Mouse (Mus musculus): ENCODE measurements around the gene Exoc2.

The Exoc2 gene

GRCm38 (mm10) chr13:30973501-30974246 lies at the start of gene Exoc2, which contains the start of gene Gm5447:
Exoc2 (minus strand) TSS chr13:30974093.
Gm5447 (plus strand) TSS chr13:30974204.
- in situ Hi-C loops (cut with MboI; ENCODE audit: low sequenced_read_pairs) = no loop called here

- in situ Hi-C loops (cut with MboI; ENCODE audit: low sequenced_read_pairs) = no loop called here
Measured at GRCm38 (mm10) chr13:31023664-31024063, 49.8 kb upstream of the Exoc2 start.

DNA sequence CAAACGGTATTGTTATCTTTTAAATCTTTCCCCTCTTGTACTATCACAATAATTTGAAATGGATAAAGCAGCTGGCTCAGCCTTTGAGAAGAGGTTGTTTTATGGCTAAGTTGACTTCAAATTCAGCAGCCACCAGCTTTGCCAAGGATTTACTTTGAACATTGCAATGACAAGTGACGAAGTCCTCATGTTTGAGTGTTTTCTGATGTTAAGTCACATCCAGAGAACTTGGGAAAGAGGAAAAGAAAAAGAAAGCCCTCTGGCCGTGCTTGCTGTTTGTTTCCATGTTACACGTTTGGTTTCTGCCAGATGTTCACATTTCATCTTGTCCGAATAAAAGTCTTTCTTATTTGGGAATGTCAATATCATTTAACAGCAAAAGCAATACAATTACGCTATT lies 48.0 kb upstream of the Exoc2 start:
- in situ Hi-C loops (cut with MboI; ENCODE audit: low sequenced_read_pairs) = no loop called here

DNA sequence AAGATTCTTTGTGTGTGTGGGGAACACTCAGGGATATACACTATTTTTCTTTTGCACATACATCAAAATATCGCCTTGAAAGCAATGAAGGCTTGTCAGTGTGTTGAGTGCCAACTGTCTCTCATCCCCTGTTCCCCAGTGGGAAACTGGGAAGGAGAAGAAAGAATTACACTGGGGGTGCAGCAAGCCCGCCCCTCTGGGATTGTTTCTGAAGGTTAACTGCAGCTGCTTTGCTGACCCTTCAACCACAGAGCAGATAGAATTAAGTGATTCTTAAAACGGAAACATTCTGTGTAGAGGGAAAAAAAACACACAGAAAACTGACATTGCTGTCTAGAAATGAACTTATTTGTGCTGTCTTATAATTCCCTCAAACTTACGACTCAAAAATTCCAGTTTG lies 47.6 kb upstream of the Exoc2 start:
- in situ Hi-C loops (cut with MboI; ENCODE audit: low sequenced_read_pairs) = no loop called here

DNA sequence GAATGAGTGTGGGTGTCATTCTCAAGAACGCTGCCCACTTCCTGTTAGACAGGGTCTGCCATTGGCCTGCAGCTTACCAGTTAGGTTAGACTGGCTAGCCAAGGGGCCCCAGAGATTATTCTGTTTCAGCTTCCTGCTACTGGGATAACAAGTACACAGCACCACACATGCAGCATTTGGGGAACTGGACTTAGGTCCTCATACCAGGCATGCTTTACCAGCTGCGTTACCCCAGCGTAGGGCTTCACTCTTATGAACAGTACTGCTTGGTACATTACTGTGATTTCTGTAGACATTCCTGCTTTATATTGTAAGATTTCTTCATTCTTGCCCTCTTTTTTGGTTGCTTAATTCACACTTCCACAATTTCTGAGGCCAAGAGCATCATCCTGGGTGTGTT lies 43.7 kb upstream of the Exoc2 start:
- in situ Hi-C loops (cut with MboI; ENCODE audit: low sequenced_read_pairs) = no loop called here

GRCm38 (mm10) chr13:31004995-31005394 lies 31.1 kb upstream of the Exoc2 start:
- in situ Hi-C loops (cut with MboI; ENCODE audit: low sequenced_read_pairs) = no loop called here

GRCm38 (mm10) chr13:31004458-31004857 lies 30.6 kb upstream of the Exoc2 start:
- in situ Hi-C loops (cut with MboI; ENCODE audit: low sequenced_read_pairs) = no loop called here

- in situ Hi-C loops (cut with MboI; ENCODE audit: low sequenced_read_pairs) = no loop called here
Measured at GRCm38 (mm10) chr13:30999799-31000198, 25.9 kb upstream of the Exoc2 start.

DNA sequence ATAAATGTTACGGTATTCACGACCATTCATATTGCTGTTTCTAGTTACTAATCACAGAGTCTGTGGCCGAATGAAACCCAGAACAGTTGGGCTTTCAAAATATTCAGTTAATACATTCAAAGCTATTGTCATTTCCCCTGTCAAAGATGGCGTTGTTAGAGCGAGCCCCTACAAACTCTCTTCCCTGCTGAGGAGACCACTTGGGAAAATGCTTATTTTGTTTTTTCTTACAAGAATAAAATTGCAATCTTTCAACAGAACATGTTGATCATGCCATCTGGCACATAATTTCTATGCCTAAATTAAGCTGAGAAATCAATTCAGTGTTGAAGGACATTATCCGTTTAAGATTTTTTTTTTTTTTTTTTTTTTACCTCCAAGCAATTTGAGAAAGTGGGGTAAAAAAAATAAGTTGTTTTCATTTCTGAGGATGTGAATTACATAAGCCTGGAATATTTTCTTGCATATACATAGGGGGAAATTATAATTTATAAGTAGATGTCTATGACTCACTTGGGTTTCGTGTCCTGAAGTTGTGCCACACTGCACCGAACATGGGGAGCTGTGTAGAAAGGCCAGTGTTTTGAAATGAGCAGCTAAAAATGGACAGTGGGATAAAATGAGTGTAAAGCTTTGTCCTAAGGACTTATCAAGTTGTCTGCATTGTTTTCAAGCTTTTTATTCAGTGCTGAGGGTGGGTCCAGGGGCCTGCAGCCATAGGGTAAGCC lies 23.8 kb upstream of the Exoc2 start:
- in situ Hi-C loops (cut with MboI; ENCODE audit: low sequenced_read_pairs) = no loop called here

DNA sequence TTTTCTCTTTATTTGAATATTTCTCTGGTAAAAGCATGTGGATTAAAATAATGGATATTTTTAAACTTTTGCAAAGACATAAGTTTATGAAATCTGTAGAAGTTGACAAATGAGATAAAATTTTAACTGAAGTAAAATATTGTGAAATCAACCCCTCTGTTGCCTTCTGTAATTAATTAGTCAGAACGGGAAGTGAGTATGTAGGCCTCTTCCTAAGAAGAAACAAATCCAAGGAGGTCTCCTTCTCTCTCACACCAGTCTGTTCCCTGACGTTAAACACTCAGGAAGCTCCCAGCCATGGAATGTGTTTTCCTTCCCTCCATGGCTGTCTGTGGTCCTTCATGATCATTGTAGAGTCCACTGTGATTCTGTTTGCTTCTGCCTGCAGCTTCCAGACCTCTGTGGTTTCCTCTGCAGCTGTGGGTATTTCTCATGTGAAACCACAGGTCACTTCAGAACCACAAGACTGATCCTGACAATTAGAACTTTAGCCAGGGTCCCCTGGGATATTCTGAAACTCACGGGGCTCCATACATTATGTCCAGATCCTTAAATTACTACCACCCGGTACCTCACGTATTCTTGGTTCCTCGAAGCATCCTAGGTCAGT lies 20.5 kb upstream of the Exoc2 start:
- in situ Hi-C loops (cut with MboI; ENCODE audit: low sequenced_read_pairs) = no loop called here

GRCm38 (mm10) chr13:30993819-30994218 lies 19.9 kb upstream of the Exoc2 start:
- in situ Hi-C loops (cut with MboI; ENCODE audit: low sequenced_read_pairs) = no loop called here

- in situ Hi-C loops (cut with MboI; ENCODE audit: low sequenced_read_pairs) = no loop called here
Measured at GRCm38 (mm10) chr13:30990233-30990632, 16.3 kb upstream of the Exoc2 start.

- in situ Hi-C loops (cut with MboI; ENCODE audit: low sequenced_read_pairs) = no loop called here
Measured at GRCm38 (mm10) chr13:30989710-30990109, 15.8 kb upstream of the Exoc2 start.

GRCm38 (mm10) chr13:30987686-30988085 lies 13.8 kb upstream of the Exoc2 start:
- in situ Hi-C loops (cut with MboI; ENCODE audit: low sequenced_read_pairs) = no loop called here

- in situ Hi-C loops (cut with MboI; ENCODE audit: low sequenced_read_pairs) = no loop called here
Measured at GRCm38 (mm10) chr13:30986934-30987455, 13.1 kb upstream of the Exoc2 start.

DNA sequence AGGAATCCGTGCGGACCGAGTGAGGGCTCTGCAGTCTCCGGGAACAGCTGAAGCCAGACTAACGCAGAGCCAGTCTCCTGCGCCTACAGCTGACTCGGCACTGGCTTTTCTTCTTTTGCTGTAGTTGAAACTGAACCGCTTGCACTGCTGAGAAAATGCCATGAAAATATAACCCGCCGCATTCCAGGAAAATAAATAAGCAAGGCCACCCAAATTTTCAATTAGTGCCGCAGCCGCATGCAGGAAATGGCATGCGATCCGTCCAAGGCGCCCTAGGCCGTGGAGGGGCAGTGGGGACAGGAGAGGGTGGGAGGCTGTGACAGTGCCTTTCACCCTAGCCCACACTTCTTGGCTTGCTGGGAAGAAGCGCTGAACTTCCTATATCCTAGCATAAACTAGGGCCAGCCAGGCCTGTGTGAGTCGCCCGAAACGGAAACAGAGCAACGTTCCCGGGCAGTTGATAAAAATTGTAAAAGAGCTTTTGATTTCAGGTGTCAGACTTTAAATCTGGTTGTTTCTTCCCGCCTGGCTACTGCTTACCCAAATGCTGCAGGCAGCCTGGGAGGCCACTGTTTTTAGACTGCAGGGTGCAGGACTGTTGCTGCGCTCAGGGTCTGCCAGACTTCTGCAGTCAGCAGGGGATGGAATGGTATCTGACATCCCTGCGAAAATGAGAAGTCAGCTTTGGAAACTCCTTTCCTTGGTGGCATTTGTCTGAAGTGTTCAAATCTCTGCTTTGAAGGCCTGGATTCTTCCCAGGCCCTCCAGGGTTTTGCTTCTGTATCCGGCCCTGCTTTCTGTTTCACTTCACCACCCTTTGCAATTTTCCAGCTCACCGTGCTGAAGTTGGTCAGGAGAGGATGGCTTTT lies 11.9 kb upstream of the Exoc2 start:
- in situ Hi-C loops (cut with MboI; ENCODE audit: low sequenced_read_pairs) = no loop called here

- in situ Hi-C loops (cut with MboI; ENCODE audit: low sequenced_read_pairs) = no loop called here
Measured at GRCm38 (mm10) chr13:30985275-30985597, 11.3 kb upstream of the Exoc2 start.

DNA sequence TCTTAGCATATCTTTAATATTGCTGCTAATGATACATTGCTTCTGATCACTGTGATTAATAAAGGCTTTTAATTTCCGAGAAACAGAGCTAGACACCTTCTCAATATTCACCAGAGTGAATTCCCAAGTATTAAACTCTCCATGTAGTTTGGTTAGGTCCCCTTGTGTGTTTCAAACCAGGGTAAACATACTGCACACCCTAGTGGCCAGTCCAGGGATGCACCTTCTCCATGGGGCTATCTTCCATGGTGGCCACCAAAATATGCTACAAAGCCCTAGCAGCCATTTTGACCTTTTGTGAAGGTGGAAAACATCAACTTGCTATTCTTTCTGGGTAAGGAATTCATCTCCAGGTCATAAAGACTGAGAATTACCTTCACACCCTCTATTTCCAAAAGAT lies 7.8 kb upstream of the Exoc2 start:
- in situ Hi-C loops (cut with MboI; ENCODE audit: low sequenced_read_pairs) = no loop called here

DNA sequence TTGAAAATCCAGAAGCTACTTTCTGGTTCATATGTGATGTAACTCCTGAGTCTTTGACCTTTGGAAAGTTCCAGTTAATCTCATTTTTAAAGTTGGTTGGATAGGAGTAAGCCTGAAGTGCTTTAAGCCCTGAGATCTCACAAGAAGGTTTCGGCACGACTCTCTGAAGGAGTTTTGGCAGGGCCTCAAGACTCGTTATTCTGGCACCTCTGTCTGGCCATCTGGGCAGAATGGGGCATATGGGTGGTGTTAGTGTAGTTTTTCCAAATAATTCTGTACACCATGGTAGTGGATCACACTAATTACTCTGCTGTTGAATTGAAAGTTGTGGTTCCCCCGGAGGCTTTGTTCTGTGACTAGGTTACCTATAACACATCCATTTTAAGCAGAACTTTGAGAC lies 4.3 kb upstream of the Exoc2 start:
- in situ Hi-C loops (cut with MboI; ENCODE audit: low sequenced_read_pairs) = no loop called here

DNA sequence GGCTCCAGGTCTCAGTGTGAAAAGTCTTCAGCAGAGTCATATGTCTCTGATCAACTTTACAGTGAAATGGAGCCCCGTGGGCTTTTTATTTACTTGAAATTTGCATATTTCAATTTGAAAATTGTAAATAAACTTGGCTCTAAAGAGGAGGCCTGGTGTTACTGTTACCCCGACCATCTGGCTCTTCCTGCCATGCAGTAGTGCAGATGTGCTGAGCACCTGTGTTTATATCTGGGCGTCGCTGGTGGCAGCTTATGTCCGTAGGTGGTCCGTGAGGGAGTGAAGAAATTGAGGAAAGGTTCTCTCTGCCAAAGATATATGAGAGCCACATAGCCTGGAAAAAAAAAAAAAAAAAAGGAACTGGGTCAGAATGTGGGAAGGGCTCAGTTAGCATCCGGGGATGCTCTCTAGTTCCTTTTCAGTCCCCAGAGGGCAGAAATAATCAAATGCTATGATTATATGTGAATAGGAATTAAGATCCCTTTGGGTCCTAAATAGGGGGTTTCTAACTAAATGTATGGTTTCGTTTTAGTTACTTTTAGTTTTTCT lies 2.7 kb upstream of the Exoc2 start:
- in situ Hi-C loops (cut with MboI; ENCODE audit: low sequenced_read_pairs) = no loop called here

- in situ Hi-C loops (cut with MboI; ENCODE audit: low sequenced_read_pairs) = no loop called here
Measured at GRCm38 (mm10) chr13:30974247-30974630, 346 bp upstream of the Exoc2 start.

Measured in CH12F3 (cell line).